Mouse (Mus musculus): Measurements from ENCODE around the gene Gm17545.

Gene Gm17545

GRCm38 (mm10) chr9:22494203-22494807 lies 40.2 kb downstream of the Gm17545 start:
- no peak for DNase-seq (ENCODE audit: low read depth, low spot score)

- no peak for DNase-seq (ENCODE audit: low read depth, low spot score)
Observed at GRCm38 (mm10) chr9:22495133-22495532, 41.0 kb downstream of the Gm17545 start.

- no peak for DNase-seq (ENCODE audit: low read depth, low spot score)
Observed at GRCm38 (mm10) chr9:22497021-22497767, 43.1 kb downstream of the Gm17545 start.

DNA sequence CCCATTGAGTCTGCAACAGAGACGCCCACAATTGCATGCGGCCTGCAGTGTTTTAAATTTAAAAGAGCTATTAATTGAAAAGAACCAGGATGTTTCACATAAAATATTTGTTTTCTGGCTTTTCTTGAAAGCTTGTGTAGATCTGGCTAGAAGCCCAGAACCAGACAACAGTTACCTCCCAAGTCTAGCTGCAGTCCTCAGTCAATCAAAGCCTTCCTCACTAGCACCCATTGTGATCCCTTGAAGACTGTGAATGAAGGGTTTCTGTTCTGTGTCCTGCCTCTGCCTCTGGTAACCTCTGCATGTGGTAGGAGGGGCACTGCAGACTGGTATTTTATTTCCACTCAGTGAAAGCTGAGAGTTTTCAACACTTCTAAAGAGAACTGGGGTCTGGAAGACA lies 48.9 kb downstream of the Gm17545 start:
- DNase-seq (ENCODE audit: low read depth, low spot score) = no peak

DNA sequence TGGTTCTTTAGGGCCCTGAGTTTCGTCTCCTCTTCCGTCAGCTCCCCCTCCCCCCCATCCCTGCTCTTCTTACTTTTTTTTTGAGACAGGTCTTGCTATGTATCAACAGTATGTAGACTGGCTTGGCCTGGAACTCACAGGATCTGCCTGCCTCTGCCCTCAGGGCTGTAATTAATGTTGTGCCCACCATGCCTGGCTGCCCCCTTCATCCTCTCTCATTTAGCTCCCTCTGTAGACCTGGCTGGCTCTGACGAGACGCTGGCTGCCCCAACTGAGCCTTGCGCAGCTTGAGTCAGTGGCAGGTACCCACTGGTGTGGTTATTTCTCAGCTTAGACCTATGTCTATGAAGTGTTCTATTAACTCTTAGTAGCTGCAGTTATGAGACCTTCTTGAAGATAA lies 49.5 kb downstream of the Gm17545 start:
- DNase-seq (ENCODE audit: low read depth, low spot score) = no peak

- DNase-seq (ENCODE audit: low read depth, low spot score) = no peak
Observed at GRCm38 (mm10) chr9:22505574-22505973, 51.5 kb downstream of the Gm17545 start.

Data from embryo, embryonic 11.5 days (tissue).